Mouse (Mus musculus): Measurements from ENCODE around the gene Arl6ip5.

Gene Arl6ip5

DNA sequence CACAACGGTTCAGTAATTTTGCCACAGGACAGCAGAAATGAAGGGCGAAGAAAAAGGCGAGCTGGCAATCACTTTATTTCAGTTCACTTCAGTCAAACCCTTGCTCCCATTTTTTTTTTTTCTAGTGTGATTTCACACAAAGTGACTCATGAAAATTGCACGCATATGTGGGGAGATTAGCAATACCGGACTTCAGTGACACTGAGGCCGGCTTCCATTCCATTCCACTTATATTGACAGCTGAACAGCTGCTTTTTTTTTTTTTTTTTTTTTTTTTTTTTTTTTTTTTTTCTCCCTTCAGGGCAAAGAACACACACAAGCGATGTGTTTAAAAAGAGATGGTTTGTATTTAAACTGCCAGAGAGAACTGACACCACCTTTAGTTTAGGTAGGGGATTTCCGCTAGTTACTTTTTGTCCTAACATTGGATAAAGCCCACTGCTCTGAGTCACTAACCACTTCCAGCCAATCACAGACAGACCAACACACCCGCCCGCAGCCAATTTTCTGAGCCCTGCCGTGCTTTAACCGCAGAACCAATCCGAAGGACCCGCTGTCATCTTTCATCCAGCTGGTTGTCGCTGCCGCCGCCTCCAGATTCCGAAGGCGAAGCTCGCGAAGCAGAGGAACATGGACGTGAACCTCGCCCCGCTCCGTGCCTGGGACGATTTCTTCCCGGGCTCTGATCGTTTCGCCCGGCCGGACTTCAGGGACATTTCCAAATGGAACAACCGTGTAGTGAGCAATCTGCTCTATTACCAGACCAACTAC is at the start of gene Arl6ip5:
TSS of gene Arl6ip5 (plus strand) at position 499 of the 771 bp plus-strand sequence.
- peak; percentile 64 to 90 for DNase-seq (ENCODE audit: low spot score in 2 of 2)

DNA sequence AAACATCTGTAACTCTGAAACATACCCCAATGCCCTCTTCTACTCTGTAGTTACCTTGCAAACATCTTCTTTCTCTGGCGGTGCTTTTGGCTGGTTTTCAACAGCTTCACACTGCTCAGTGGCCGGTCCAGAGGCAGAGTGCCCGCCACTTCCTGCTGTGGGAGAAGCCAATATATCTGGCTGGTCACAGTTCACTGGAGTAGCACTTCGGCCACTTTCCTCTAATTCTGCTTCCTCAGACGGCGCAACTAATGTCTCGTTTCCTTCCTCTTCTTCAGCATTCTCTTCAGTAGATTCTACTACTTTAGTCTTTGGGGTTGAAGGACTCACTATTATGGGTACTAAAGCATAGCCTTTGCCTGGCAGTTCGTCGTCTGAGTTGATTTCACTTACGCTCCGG is 34.8 kb upstream of the Arl6ip5 start:
- no peak for DNase-seq (ENCODE audit: low spot score in 2 of 2)

DNA sequence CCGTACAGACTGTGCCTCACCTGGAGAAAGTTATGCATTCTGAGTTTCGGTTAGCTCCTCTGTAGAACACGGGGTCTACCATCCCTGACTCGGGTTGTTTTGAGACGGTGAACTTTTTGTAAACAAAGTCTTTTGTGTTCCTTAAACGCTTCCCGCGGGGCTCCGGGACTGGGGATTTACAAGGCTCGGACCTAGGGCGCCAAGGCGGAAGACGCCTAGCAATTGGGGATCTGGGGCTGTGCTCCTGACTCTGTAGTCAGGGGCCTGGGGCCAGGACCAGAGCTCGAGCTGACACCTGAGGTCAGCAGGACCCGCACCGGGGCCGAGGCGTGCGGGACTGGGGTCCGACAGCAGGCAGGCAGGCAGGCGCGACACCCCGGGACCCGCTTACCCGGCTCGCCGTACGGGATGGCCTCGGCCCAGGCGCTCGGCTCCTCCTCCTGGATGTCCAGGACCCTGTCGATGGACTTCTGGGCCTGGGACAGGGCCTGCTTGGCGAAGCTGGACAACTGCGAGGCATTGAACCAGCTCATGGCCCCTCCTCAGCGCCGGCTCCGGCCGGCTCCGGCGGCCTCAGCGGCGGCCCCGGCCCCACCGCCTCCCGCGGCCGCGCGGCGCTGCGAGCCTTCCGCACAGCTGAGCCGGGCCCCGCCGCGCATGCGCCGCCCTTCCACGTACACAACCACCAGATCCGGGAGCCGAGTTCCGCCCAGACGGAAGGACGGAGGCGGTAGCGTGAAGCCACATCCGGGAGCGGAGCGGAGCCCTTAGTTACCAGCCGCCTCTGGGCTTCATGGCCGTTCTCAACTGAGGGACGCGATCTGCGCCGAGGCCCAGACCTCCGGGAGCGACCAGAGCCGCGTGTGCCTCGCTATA is 31.8 kb upstream of the Arl6ip5 start, which contains the start of gene Tmf1:
TSS of gene Tmf1 (minus strand) at position 632 of the 876 bp plus-strand sequence.
- peak; percentile 86 to 95 for DNase-seq (ENCODE audit: low spot score in 2 of 2)

DNA sequence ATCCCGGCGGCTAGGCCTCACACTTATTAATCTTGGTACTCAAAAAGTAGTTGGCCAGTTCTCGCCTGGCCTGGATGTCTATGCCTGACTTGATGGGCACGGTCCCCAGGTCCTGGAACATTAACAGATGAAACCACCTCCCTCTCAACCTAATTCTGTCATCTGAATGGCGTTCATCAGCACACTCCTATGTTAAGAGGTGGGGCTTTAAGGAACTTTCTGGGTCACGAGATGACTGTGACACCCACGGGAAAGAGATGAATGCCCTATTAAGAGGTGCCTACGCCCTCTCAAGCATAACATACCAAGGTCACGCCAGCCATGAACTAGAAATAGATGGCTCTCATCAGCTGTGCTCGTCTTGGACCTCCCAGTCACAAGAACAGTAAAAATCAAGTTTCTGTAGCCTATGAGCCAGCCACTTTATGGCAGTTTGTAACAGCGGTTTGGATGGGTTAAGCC is 31.1 kb upstream of the Arl6ip5 start:
- DNase-seq (ENCODE audit: low spot score in 2 of 2): peak in 1 of 2 experiments; percentile 44

DNA sequence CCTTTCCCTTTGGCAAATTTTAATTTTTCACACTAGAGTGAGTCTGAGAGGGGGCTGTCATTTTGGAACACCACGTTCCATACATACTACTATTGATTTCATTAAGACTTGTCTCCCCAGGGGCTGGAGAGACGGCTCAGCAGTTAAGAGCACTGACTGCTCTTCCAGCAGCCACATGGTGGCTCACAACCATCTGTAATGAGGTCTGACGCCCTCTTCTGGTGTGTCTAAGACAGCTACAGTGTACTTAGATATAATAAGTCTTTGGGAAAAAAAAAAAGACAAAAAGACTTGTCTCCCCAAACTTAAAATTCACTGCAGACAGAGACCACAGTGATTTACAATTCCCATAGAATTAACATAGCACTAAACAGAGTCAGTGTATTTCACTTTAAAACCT is 10.1 kb upstream of the Arl6ip5 start:
- no peak for DNase-seq (ENCODE audit: low spot score in 2 of 2)

DNA sequence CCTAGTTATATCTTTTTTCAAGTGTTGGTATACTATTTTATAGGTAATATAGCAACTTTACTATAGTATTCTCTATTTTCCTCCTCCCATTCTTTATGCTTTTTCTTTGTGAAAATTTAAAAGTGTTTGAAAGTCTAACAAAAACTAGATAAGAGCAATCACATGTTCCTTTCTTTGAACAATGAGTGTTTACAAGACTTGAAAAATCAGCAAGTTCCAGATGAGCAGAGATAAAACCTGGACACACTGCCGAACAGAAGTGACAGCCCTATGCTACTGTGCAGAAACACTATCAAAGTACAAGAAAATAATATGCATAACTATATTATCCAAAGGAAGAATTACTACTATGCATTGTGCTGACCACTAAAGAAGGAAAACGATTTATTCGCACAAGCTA is 8.0 kb upstream of the Arl6ip5 start:
- no peak for DNase-seq (ENCODE audit: low spot score in 2 of 2)

DNA sequence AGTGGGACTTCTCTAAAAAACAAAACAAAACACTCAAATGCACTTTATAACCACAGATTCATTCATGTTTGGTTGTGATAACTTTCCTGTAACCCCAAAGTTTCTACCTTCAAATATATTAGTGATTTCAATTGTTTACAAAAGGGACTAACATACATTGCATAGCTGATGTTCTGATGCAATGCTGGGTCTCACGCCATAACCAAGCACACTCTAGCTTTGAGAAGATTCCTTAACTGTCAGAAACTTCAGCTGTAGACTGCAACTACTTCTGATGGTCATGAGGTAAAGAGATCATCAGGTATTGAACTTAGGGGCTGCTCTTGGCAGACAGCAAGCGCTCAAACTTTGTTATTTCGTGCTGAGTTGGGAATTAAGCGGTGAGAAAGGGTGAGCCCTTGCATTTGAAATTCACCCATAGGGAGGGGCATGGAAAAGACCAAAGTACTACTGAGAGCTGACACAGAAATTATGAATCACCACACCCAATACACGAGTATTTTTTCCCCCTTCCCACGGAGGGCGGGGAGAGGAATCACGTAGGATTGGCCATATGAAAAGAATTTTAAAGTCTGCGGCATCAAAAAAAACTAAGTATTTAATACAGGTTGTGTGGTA is 6.1 kb upstream of the Arl6ip5 start:
- DNase-seq (ENCODE audit: low spot score in 2 of 2): no peak

DNA sequence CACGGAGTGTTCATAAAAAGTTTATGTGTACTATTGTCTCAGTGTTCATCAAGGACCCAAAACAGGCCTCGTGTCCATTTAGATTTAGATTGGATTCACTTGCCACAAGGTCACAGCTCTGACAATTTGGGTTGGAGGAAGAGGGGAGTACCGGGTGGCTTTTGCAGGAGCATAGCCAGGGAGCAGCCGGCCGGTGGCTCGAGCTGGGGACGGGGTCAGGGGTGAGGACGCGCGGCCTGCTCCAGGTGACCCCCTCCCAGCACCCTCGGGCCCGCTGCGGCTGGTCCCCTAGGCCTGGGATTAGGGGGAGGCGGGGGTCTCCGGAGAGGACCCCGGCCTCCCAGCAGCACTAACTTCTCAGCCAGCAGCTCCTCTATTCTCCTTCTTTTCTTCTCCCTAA is 5.5 kb upstream of the Arl6ip5 start:
- no peak for DNase-seq (ENCODE audit: low spot score in 2 of 2)

DNA sequence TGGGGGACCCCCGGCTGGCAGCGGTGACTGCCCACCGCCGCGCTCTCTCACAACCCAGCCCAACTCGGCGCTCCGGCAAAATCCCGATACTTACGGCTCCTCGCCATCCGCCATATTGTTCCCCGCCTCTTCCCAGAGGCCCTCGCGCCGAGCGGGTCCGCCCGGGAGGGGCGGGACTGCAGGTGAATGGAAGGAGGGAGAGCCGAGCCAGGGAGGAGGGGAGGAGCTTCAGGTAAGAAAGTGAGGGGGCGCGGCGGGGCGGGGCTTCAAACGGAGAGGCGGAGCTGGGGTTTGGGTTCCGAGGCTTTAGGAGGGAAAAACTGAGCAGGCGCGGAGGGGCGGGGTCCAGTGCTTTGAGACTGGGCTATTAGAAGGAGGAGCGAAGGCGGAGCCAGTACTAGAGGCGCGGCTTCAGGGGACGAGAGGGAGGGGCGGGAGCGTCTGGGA is 5.0 kb upstream of the Arl6ip5 start, which contains the start of gene Uba3:
TSS of gene Uba3 (minus strand) at position 209 of the 447 bp plus-strand sequence.
- peak; percentile 92 to 98 for DNase-seq (ENCODE audit: low spot score in 2 of 2)

DNA sequence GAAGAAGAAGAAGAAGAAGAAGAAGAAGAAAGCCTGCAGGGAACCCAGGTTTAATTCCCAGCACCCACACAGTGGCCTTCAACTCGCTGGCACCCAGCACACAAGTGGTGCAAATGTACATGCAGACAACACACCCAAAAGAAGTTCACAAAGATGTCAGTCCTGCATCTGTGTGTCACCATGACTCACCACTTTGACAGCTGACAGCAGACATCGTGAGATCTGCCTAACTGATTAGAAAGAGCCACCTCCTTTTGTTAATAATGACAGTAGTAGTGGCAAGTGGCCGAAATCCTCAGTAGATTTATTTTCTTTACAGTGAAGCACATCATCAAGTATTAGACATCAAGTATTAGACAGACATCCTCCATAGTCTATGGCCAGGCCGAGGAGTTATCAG is 3.4 kb upstream of the Arl6ip5 start:
- DNase-seq (ENCODE audit: low spot score in 2 of 2): no peak

DNA sequence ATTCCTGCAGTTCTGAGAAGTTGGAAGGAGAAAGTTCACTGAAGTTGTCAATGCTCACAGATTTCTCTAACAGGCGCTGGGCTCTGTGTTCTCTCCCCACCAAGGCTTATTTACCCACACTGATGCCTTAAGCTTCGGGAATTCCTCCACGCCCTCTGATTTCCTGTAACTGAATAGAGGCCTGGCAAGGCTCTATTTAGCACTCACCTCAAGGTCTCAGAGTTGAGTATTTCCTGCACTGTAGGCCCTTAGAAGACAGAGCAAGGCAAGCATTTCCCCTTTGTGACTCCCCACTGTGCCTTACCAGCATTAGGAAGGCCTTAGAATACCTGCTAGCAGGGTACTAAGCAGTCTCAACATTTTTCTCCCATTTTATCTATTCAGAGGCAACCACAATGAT is 2.1 kb upstream of the Arl6ip5 start:
- no peak for DNase-seq (ENCODE audit: low spot score in 2 of 2)

DNA sequence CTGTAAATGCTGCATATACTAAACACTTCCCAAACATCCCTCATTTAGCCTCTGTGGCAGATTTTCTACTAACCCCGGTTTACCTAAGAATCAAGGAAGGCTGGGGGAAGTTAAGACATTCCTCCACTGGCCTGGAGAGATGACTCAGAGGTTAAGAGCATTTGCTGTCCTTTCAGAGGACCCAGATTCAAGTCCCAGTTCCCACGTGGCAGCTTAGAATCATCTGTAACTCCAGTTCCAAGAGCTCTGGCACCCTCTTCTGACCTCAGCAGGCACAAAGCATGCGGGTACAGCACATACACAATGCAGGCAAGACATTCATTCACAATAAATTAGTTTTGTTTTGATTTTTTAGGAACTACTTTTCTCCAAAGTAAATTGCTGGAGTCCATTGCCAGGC is 1.3 kb upstream of the Arl6ip5 start:
- DNase-seq (ENCODE audit: low spot score in 2 of 2): no peak

DNA sequence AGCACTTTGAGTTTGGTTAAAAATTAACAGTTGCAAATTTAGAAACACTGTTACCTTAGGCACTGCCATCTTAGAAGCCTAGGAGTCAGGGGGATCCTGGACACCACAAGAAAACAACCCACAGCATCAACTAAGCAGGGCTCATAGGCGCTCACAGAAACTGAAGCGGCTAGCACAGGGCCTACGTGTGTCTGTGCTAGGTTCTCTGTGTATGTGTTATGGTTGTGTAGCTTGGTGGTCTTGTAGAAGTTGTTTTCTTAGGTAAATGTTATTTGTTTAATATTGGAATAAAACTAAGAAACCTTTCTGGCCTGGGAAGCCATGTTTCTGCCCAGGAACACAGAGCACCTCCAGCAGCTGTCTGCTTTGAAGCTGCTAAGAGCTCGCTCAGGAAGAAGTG is 738 bp upstream of the Arl6ip5 start:
- DNase-seq (ENCODE audit: low spot score in 2 of 2): no peak

DNA sequence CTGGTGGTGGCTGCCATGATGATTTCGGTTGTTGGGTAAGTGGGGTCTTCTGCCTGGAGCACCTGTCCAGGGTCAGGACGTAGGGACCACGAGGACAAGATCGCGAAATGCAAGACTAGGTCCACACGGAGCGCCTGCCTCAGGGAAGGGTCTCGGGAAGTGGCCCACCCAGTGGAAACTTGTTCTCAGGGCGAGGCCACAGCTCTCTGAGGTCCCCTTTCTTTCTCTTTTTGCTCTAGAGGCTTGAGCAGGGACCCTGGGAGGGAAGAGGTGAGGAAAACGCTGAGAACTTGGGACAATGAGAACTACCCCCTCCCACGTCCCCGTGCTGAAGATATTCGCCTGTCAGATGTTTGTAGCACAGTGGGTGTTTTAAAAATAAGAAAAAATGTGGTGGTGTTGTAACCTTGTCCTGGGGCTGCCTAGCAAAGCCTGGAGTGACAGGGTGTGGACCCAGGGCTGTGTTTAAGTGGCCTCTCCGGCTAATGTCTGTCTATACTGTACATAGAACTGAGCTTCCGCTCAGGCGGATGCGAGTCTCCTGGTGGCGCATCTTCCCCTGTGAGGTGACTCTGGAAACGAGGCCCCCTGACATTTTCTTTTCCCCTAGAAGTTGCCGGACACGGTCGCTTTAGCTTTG is 593 bp downstream of the Arl6ip5 start:
- peak in 1 of 2 experiments; percentile 24 for DNase-seq (ENCODE audit: low spot score in 2 of 2)

DNA sequence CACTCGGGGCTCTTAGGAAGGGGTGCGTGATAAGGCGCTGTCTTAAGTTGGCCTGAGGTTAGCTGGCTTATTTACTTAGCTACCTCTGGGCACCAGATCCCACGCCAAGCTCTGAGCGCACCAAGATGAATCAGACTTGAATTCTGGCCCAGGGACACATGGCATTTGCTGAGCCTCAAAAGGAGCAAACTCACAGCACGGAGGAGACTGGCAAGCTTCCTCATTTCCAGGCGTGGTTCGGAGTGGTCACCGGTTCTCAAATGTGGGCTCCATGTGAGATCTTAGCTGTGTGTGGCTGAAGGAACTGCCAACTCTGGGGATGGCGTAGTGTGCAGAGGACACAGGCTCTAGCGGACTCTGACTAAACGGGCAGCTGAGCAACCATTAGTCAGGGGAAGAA is 1.5 kb downstream of the Arl6ip5 start:
- peak in 1 of 2 experiments; percentile 73 for DNase-seq (ENCODE audit: low spot score in 2 of 2)

DNA sequence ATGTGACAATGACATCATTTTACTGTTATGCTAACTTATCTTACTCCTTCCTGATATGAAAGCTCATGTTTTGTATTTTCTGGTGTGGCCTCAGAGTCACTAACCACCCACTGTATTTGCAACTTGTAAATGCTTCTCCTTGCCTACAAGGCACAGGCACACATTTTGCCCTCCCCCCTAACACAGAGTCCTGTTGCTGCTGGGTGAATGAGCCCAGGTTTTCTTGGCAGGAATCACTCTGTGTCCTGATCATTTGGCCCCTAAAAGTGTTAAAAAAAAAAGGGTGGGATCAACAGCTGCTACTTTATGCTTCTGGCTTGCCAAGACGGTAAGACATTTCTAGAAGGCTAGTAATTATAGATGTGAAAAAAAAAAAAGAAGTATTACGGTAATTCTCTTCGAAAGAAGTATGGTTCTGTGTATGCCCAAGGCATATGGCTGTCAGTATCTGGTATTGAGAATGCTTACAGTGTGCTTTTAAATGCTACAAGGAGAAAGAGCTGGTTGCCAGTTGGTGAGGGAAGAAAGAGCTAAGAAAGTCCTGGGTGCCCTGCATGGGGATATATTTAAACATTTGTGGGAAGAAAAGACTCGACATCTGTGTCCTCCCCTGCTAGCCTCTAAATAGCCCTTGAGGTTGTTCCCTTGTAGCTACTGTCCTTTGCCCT is 5.8 kb downstream of the Arl6ip5 start:
- DNase-seq (ENCODE audit: low spot score in 2 of 2): no peak

DNA sequence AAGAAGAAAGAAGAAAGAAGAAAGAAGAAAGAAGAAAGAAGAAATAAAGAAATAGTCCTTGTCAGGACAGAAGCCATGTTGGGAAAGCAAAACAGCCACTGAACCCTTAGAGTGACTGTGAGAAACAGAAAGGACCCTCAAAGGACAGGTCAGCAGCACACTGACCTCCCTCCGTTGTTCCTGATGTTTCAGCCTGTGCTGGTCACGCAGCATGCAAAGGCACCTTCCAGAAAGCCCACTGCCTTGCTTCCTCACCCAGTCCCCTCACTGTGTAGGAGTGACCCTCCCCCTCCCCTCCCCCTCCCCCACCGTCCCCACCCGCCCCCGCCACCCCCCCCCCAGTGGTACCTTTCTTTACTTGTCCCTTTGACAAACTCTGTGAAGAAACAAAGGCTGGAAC is 10.2 kb downstream of the Arl6ip5 start:
- no peak for DNase-seq (ENCODE audit: low spot score in 2 of 2)

DNA sequence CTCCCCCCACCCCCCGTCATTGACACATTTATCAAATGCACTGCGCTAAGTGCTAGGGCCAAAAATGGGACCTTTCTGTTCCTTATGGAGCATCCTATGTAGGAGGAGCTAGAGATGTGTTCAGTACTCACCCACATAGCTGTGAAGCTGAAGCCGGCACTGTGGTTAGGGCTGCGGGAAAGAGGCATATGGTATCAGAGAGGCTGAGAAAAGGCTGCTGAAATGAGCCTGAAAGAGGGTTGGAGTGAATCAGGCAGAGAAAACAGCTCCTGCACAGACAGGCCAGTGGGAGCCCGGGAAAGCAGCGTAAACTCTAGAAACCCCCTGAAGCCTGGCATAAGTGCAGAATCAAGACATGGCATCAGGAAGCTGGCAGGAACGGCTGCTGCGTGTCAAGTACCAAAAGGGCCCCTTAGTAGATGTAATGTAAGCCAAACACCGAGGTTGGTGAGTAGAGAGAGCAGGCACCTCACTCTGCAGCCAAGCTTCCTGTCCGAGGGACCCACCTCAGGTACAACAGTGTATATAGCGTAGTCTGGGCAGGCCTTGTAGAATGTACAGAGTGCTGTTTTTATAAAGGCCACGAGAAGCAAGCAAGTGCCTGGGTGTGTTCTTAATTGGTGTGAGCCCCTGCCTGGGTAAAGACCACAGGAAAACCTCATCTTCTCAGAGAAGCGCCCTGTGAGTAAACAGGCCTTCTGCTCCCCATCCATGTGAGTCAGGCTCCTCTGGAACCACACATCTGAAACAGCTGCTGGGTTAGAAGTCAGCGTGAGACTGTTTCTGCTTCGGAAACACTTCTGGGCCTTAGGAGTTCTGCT is 10.9 kb downstream of the Arl6ip5 start:
- DNase-seq (ENCODE audit: low spot score in 2 of 2): peak in 1 of 2 experiments; percentile 81

DNA sequence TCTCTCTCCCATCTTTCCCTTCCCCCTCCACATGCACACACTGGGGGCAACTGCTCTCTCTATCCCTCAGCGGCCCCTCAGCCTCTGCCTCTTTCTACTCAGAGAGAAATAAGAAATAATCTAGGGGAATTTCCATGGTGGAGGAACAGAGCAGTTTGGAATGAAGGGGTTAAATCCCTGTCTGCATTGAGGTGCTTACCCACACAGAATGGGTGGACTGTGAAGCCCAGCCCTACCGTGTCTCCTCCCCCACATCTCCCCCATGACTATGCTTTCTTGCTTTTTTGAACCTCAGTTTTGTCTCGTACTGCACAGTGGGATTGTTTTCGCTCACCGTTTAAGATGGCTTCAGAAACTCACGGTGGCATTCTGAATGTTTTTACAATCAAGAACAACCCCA is 11.8 kb downstream of the Arl6ip5 start:
- no peak for DNase-seq (ENCODE audit: low spot score in 2 of 2)

DNA sequence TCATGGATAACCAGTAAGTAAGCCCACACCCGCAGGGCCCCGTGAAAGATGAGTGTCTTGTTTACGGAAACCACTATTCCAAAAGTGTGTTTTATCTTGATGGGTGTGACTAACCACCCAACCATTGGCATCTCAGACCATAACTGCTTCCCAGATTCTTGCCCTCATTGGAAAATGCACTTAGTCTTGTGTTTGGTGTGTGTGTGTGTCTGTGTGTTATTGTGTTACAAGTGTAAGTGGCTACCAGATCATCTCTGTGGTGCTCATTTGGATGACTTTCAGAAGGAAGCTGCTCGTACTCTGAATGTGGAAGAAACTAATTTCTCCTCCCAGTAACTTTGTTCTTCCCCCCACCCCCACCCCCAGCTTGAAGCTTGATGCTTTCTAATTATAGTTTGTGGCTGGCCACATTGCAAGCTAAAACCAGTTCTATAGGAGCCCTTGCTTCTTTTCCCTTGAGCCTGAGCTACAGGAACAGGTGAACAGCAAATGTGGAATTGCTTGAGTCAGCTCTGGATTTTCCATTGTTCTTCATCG is 12.5 kb downstream of the Arl6ip5 start:
- no peak for DNase-seq (ENCODE audit: low spot score in 2 of 2)
